Mouse (Mus musculus): ENCODE measurements around the gene Gp1ba. TPM values are rescaled to one million over a fixed set of nuclear protein-coding genes. Genes with fewer than 3 reads are reported as not detected.

The Gp1ba gene
- total RNA-seq, 1 experiment, result 0.45 TPM

GRCm38 (mm10) chr11:70657573-70657972 is 18.7 kb downstream of the Gp1ba start:
- H3K36me3 ChIP-seq (ENCODE audit: control insufficient read depth, insufficient read depth, low read length, poor library complexity, severe bottlenecking), result peaks cover 16% of the 10 kb centered on the region
- H3K4me3 ChIP-seq (ENCODE audit: insufficient read depth in 1 of 2, low read depth in 1 of 2, low read length in 2 of 2, poor library complexity in 1 of 2, severe bottlenecking in 1 of 2), result no peak overlapping the region
- H3K4me1 ChIP-seq (ENCODE audit: control insufficient read depth in 2 of 2, insufficient read depth in 2 of 2, low read length in 2 of 2, poor library complexity in 1 of 2), result peaks cover 8 to 25% of the 10 kb centered on the region in 2 experiments; a peak in 3 of 4 replicates
- H3K9ac ChIP-seq (ENCODE audit: insufficient read depth, low read depth, low read length, poor library complexity, severe bottlenecking), result no peak overlapping the region
- TF ChIP-seq ZC3H11A (IDR thresholded peaks at IDR 0.05; ENCODE audit: borderline replicate concordance, low read depth, low read length) (no peak), CHD2 (IDR thresholded peaks at IDR 0.05; ENCODE audit: low read depth, low read length) (no peak), HCFC1 (IDR thresholded peaks at IDR 0.05; ENCODE audit: borderline replicate concordance, insufficient read depth, low read length) (no peak), ZNF384 (IDR thresholded peaks at IDR 0.05; ENCODE audit: low read depth, low read length) (no peak), MAFK (IDR thresholded peaks at IDR 0.05; ENCODE audit: insufficient read depth, low read depth, low read length) (no peak)
- H3K9me3 ChIP-seq (ENCODE audit: control insufficient read depth, insufficient read depth, low read depth, low read length), result no peaks in the 10 kb centered on the region
- DNase-seq (ENCODE audit: low read depth, low spot score), result no peak
- H3K27ac ChIP-seq (ENCODE audit: insufficient read depth, low read depth, low read length, poor library complexity, severe bottlenecking), result no peak overlapping the region
- in situ Hi-C loops (cut with MboI; ENCODE audit: low sequenced_read_pairs in 2 of 2, unreplicated experiment in 2 of 2), result no loop called here

DNA sequence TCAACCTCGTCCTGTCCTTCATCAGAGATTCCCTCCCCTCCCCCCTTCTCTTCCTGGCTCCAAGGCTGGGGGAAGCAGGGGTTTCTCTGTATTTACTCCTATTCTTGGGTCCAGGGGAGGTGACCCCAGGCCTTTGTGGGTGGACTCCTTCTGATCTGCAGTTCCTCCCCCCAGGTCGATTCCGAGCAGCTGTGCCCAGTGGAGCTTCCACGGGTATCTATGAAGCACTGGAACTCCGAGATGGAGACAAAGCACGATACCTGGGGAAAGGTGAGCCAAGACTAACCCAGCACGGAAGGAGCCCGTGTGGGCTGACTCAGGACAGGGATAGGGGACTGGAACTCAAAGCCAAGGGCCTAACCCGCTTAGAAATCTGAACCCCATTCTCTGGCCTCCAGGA is 19.1 kb downstream of the Gp1ba start:
- Histone ChIP-seq H3K9me3 (ENCODE audit: control insufficient read depth, insufficient read depth, low read depth, low read length) (no peaks in the 10 kb centered on the region), H3K4me1 (ENCODE audit: control insufficient read depth in 2 of 2, insufficient read depth in 2 of 2, low read length in 2 of 2, poor library complexity in 1 of 2) (peaks cover 8 to 25% of the 10 kb centered on the region in 2 experiments; a peak in 3 of 4 replicates), H3K4me3 (ENCODE audit: insufficient read depth in 1 of 2, low read depth in 1 of 2, low read length in 2 of 2, poor library complexity in 1 of 2, severe bottlenecking in 1 of 2) (no peak overlapping the region), H3K27ac (ENCODE audit: insufficient read depth, low read depth, low read length, poor library complexity, severe bottlenecking) (no peak overlapping the region), H3K36me3 (ENCODE audit: control insufficient read depth, insufficient read depth, low read length, poor library complexity, severe bottlenecking) (peaks cover 16% of the 10 kb centered on the region), H3K9ac (ENCODE audit: insufficient read depth, low read depth, low read length, poor library complexity, severe bottlenecking) (no peak overlapping the region; the same call in 1 of the 2 replicates)
- in situ Hi-C loops (cut with MboI; ENCODE audit: low sequenced_read_pairs in 2 of 2, unreplicated experiment in 2 of 2), result no loop called here
- no peak for DNase-seq (ENCODE audit: low read depth, low spot score)
- TF ChIP-seq ZC3H11A (IDR thresholded peaks at IDR 0.05; ENCODE audit: borderline replicate concordance, low read depth, low read length), result no peak
- no peak for TF ChIP-seq ZNF384 (IDR thresholded peaks at IDR 0.05; ENCODE audit: low read depth, low read length)
- TF ChIP-seq MAFK (IDR thresholded peaks at IDR 0.05; ENCODE audit: insufficient read depth, low read depth, low read length), result no peak
- no peak for TF ChIP-seq HCFC1 (IDR thresholded peaks at IDR 0.05; ENCODE audit: borderline replicate concordance, insufficient read depth, low read length)
- no peak for TF ChIP-seq CHD2 (IDR thresholded peaks at IDR 0.05; ENCODE audit: low read depth, low read length)

- Histone ChIP-seq H3K9me3 (ENCODE audit: control insufficient read depth, insufficient read depth, low read depth, low read length) (no peaks in the 10 kb centered on the region), H3K4me1 (ENCODE audit: control insufficient read depth in 2 of 2, insufficient read depth in 2 of 2, low read length in 2 of 2, poor library complexity in 1 of 2) (peaks cover 8 to 25% of the 10 kb centered on the region in 2 experiments; a peak in 3 of 4 replicates), H3K27ac (ENCODE audit: insufficient read depth, low read depth, low read length, poor library complexity, severe bottlenecking) (no peak overlapping the region), H3K36me3 (ENCODE audit: control insufficient read depth, insufficient read depth, low read length, poor library complexity, severe bottlenecking) (peaks cover 14% of the 10 kb centered on the region), H3K4me3 (ENCODE audit: insufficient read depth in 1 of 2, low read depth in 1 of 2, low read length in 2 of 2, poor library complexity in 1 of 2, severe bottlenecking in 1 of 2) (no peak overlapping the region), H3K9ac (ENCODE audit: insufficient read depth, low read depth, low read length, poor library complexity, severe bottlenecking) (peak overlapping the region; percentile 27; the same call in 1 of the 2 replicates)
- DNase-seq (ENCODE audit: low read depth, low spot score), result no peak
- TF ChIP-seq CHD2 (IDR thresholded peaks at IDR 0.05; ENCODE audit: low read depth, low read length) (no peak), HCFC1 (IDR thresholded peaks at IDR 0.05; ENCODE audit: borderline replicate concordance, insufficient read depth, low read length) (no peak), ZC3H11A (IDR thresholded peaks at IDR 0.05; ENCODE audit: borderline replicate concordance, low read depth, low read length) (no peak), MAFK (IDR thresholded peaks at IDR 0.05; ENCODE audit: insufficient read depth, low read depth, low read length) (no peak), ZNF384 (IDR thresholded peaks at IDR 0.05; ENCODE audit: low read depth, low read length) (no peak)
- in situ Hi-C loops (cut with MboI; ENCODE audit: low sequenced_read_pairs in 2 of 2, unreplicated experiment in 2 of 2), result no loop called here
Observed at GRCm38 (mm10) chr11:70658521-70658920, 19.6 kb downstream of the Gp1ba start.

DNA sequence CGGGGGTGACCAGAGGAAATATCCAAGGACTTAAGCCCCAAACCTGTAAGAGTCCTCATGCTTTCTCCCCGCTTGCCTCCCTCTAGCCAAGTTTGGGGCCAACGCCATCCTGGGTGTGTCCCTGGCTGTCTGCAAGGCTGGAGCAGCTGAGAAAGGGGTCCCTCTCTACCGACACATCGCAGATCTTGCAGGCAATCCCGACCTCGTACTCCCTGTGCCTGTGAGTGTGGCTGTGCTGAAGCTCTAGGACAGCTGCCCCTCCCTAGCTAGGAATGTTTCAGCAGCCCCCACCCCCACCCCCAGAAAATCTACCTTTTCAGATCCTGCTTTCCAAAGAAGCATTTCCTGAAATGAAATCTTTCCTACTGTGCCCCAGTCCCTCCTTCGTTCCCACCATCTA is 20.0 kb downstream of the Gp1ba start:
- H3K36me3 ChIP-seq (ENCODE audit: control insufficient read depth, insufficient read depth, low read length, poor library complexity, severe bottlenecking), result peaks cover 14% of the 10 kb centered on the region

More for the DNA sequence above, 20.0 kb downstream of the Gp1ba start:
- no peaks in the 10 kb centered on the region for H3K9me3 ChIP-seq (ENCODE audit: control insufficient read depth, insufficient read depth, low read depth, low read length)
- H3K4me1 ChIP-seq (ENCODE audit: control insufficient read depth in 2 of 2, insufficient read depth in 2 of 2, low read length in 2 of 2, poor library complexity in 1 of 2), result peaks cover 8 to 25% of the 10 kb centered on the region in 2 experiments; a peak in 3 of 4 replicates
- in situ Hi-C loops (cut with MboI; ENCODE audit: low sequenced_read_pairs in 2 of 2, unreplicated experiment in 2 of 2), result no loop called here
- H3K9ac ChIP-seq (ENCODE audit: insufficient read depth, low read depth, low read length, poor library complexity, severe bottlenecking), result peak overlapping the region; percentile 27; the same call in 1 of the 2 replicates
- no peak overlapping the region for H3K4me3 ChIP-seq (ENCODE audit: insufficient read depth in 1 of 2, low read depth in 1 of 2, low read length in 2 of 2, poor library complexity in 1 of 2, severe bottlenecking in 1 of 2)
- H3K27ac ChIP-seq (ENCODE audit: insufficient read depth, low read depth, low read length, poor library complexity, severe bottlenecking), result no peak overlapping the region
- TF ChIP-seq CHD2 (IDR thresholded peaks at IDR 0.05; ENCODE audit: low read depth, low read length) (no peak), ZC3H11A (IDR thresholded peaks at IDR 0.05; ENCODE audit: borderline replicate concordance, low read depth, low read length) (no peak), ZNF384 (IDR thresholded peaks at IDR 0.05; ENCODE audit: low read depth, low read length) (no peak), HCFC1 (IDR thresholded peaks at IDR 0.05; ENCODE audit: borderline replicate concordance, insufficient read depth, low read length) (no peak), MAFK (IDR thresholded peaks at IDR 0.05; ENCODE audit: insufficient read depth, low read depth, low read length) (no peak)
- DNase-seq (ENCODE audit: low read depth, low spot score), result no peak
